Mouse (Mus musculus): ENCODE measurements around the gene Jund. TPM values are rescaled to one million over a fixed set of nuclear protein-coding genes. Genes with fewer than 3 reads are reported as not detected.

Gene Jund
- polyA plus RNA-seq, 1 experiment from 2014 or later: 87.2 TPM

- peaks cover 10% of the 10 kb centered on the region; the same call in 1 of the 2 replicates for H3K36me3 ChIP-seq (ENCODE audit: control insufficient read depth, insufficient read depth, low read length)
- under 1% methylated on average over 57 of the region's 59 CpGs for WGBS
- H3K4me3 ChIP-seq (ENCODE audit: low read depth, low read length): peak overlapping the region; percentile 99
- H3K9me3 ChIP-seq (replicated peaks; ENCODE audit: control insufficient read depth, low read length): no peaks in the 10 kb centered on the region
- peaks cover 33% of the 10 kb centered on the region for H3K4me1 ChIP-seq (ENCODE audit: control insufficient read depth, insufficient read depth, low read length)
- peak; percentile 91 for DNase-seq (ENCODE audit: low spot score)
- H3K4me2 ChIP-seq (ENCODE audit: low read length): peak overlapping the region; percentile 58
- no peaks in the 10 kb centered on the region for H3K27me3 ChIP-seq (replicated peaks; ENCODE audit: control insufficient read depth, insufficient read depth, low read length)
- ATAC-seq: peak; percentile 22
- H3K9ac ChIP-seq (ENCODE audit: low read length): peak overlapping the region; percentile 99
- peak overlapping the region; percentile 99 for H3K27ac ChIP-seq (ENCODE audit: low read depth, low read length)
Observed at GRCm38 (mm10) chr8:70699834-70700554, 1.2 kb downstream of the Jund start.

- Histone ChIP-seq H3K27me3 (replicated peaks; ENCODE audit: control insufficient read depth, insufficient read depth, low read length) (no peaks in the 10 kb centered on the region), H3K27ac (ENCODE audit: low read depth, low read length) (peak overlapping the region; percentile 99), H3K4me1 (ENCODE audit: control insufficient read depth, insufficient read depth, low read length) (peaks cover 33% of the 10 kb centered on the region), H3K9ac (ENCODE audit: low read length) (peak overlapping the region; percentile 99), H3K36me3 (ENCODE audit: control insufficient read depth, insufficient read depth, low read length) (peaks cover 10% of the 10 kb centered on the region; the same call in 1 of the 2 replicates), H3K4me3 (ENCODE audit: low read depth, low read length) (peak overlapping the region; percentile 99), H3K4me2 (ENCODE audit: low read length) (peak overlapping the region; percentile 58), H3K9me3 (replicated peaks; ENCODE audit: control insufficient read depth, low read length) (no peaks in the 10 kb centered on the region)
- DNase-seq (ENCODE audit: low spot score) (peak; percentile 96), ATAC-seq (peak; percentile 13)
- 0% methylated on average over 20 of the region's 20 CpGs for WGBS
Observed at GRCm38 (mm10) chr8:70700555-70700922, 1.8 kb downstream of the Jund start.

- peaks cover 10% of the 10 kb centered on the region; the same call in 1 of the 2 replicates for H3K36me3 ChIP-seq (ENCODE audit: control insufficient read depth, insufficient read depth, low read length)
- H3K4me2 ChIP-seq (ENCODE audit: low read length): peak overlapping the region; percentile 58
- H3K9me3 ChIP-seq (replicated peaks; ENCODE audit: control insufficient read depth, low read length): no peaks in the 10 kb centered on the region
- ATAC-seq (no peak), DNase-seq (ENCODE audit: low spot score) (peak; percentile 30)
- 59% methylated on average over 10 of the region's 10 CpGs for WGBS
- H3K27ac ChIP-seq (ENCODE audit: low read depth, low read length): peak overlapping the region; percentile 99
- H3K4me1 ChIP-seq (ENCODE audit: control insufficient read depth, insufficient read depth, low read length): peaks cover 29% of the 10 kb centered on the region
- peak overlapping the region; percentile 99 for H3K9ac ChIP-seq (ENCODE audit: low read length)
- peak overlapping the region; percentile 99 for H3K4me3 ChIP-seq (ENCODE audit: low read depth, low read length)
- no peaks in the 10 kb centered on the region for H3K27me3 ChIP-seq (replicated peaks; ENCODE audit: control insufficient read depth, insufficient read depth, low read length)
Observed at GRCm38 (mm10) chr8:70701048-70701981, 2.6 kb downstream of the Jund start.

GRCm38 (mm10) chr8:70701982-70702841, 3.5 kb downstream of the Jund start:
- WGBS: 88% methylated on average over 2 of the region's 2 CpGs
- Histone ChIP-seq H3K36me3 (ENCODE audit: control insufficient read depth, insufficient read depth, low read length) (peaks cover 10% of the 10 kb centered on the region; the same call in 1 of the 2 replicates), H3K27ac (ENCODE audit: low read depth, low read length) (no peak overlapping the region), H3K9ac (ENCODE audit: low read length) (peak overlapping the region; percentile 35), H3K4me2 (ENCODE audit: low read length) (peak overlapping the region; percentile 58; the same call in 1 of the 2 replicates), H3K4me1 (ENCODE audit: control insufficient read depth, insufficient read depth, low read length) (peaks cover 20% of the 10 kb centered on the region), H3K4me3 (ENCODE audit: low read depth, low read length) (no peak overlapping the region), H3K9me3 (replicated peaks; ENCODE audit: control insufficient read depth, low read length) (no peaks in the 10 kb centered on the region), H3K27me3 (replicated peaks; ENCODE audit: control insufficient read depth, insufficient read depth, low read length) (no peaks in the 10 kb centered on the region)
- DNase-seq (ENCODE audit: low spot score) (no peak), ATAC-seq (no peak)

- no peak for DNase-seq (ENCODE audit: low spot score)
- no peak overlapping the region for H3K4me3 ChIP-seq (ENCODE audit: low read depth, low read length)
Observed at GRCm38 (mm10) chr8:70702842-70703182, 4.1 kb downstream of the Jund start.

GRCm38 (mm10) chr8:70703287-70703686, 4.5 kb downstream of the Jund start, which contains the start of gene Iqcn:
TSS of gene Iqcn (plus strand) at chr8:70703457.
- H3K9me3 ChIP-seq (replicated peaks; ENCODE audit: control insufficient read depth, low read length): no peaks in the 10 kb centered on the region
- 100% methylated on average over 3 of the region's 3 CpGs for WGBS
- H3K4me1 ChIP-seq (ENCODE audit: control insufficient read depth, insufficient read depth, low read length): peaks cover 11% of the 10 kb centered on the region
- no peak for ATAC-seq
- H3K9ac ChIP-seq (ENCODE audit: low read length): peak within 1 kb of the TSS; percentile 35
- H3K27ac ChIP-seq (ENCODE audit: low read depth, low read length): no peak within 1 kb of the TSS
- no peak within 1 kb of the TSS for H3K4me3 ChIP-seq (ENCODE audit: low read depth, low read length)
- peak within 1 kb of the TSS; percentile 58; the same call in 1 of the 2 replicates for H3K4me2 ChIP-seq (ENCODE audit: low read length)
- no peaks in the 10 kb centered on the region for H3K27me3 ChIP-seq (replicated peaks; ENCODE audit: control insufficient read depth, insufficient read depth, low read length)
- peaks cover 10% of the 10 kb centered on the region; the same call in 1 of the 2 replicates for H3K36me3 ChIP-seq (ENCODE audit: control insufficient read depth, insufficient read depth, low read length)
- no peak for DNase-seq (ENCODE audit: low spot score)

More at GRCm38 (mm10) chr8:70702842-70703182, 4.1 kb downstream of the Jund start:
- Histone ChIP-seq H3K27ac (ENCODE audit: low read depth, low read length) (no peak overlapping the region), H3K36me3 (ENCODE audit: control insufficient read depth, insufficient read depth, low read length) (peaks cover 10% of the 10 kb centered on the region; the same call in 1 of the 2 replicates), H3K27me3 (replicated peaks; ENCODE audit: control insufficient read depth, insufficient read depth, low read length) (no peaks in the 10 kb centered on the region), H3K9me3 (replicated peaks; ENCODE audit: control insufficient read depth, low read length) (no peaks in the 10 kb centered on the region), H3K4me2 (ENCODE audit: low read length) (peak overlapping the region; percentile 58; the same call in 1 of the 2 replicates), H3K9ac (ENCODE audit: low read length) (0 out of 2 replicates have a peak overlapping the region, but pooled peaks have one; percentile 8), H3K4me1 (ENCODE audit: control insufficient read depth, insufficient read depth, low read length) (peaks cover 15% of the 10 kb centered on the region)
- WGBS: 85% methylated on average over 3 of the region's 3 CpGs
- ATAC-seq: no peak

GRCm38 (mm10) chr8:70708281-70708680, 9.5 kb downstream of the Jund start:
- no peak for ATAC-seq
- no peak overlapping the region for H3K27ac ChIP-seq (ENCODE audit: low read depth, low read length)
- H3K9ac ChIP-seq (ENCODE audit: low read length): no peak overlapping the region
- H3K4me1 ChIP-seq (ENCODE audit: control insufficient read depth, insufficient read depth, low read length): no peaks in the 10 kb centered on the region
- H3K27me3 ChIP-seq (replicated peaks; ENCODE audit: control insufficient read depth, insufficient read depth, low read length): no peaks in the 10 kb centered on the region
- no peak overlapping the region for H3K4me2 ChIP-seq (ENCODE audit: low read length)
- H3K36me3 ChIP-seq (ENCODE audit: control insufficient read depth, insufficient read depth, low read length): peaks cover 3% of the 10 kb centered on the region; the same call in 1 of the 2 replicates
- H3K4me3 ChIP-seq (ENCODE audit: low read depth, low read length): no peak overlapping the region
- 96% methylated on average over 14 of the region's 14 CpGs for WGBS
- DNase-seq (ENCODE audit: low spot score): no peak
- H3K9me3 ChIP-seq (replicated peaks; ENCODE audit: control insufficient read depth, low read length): no peaks in the 10 kb centered on the region

GRCm38 (mm10) chr8:70709794-70710193, 11.0 kb downstream of the Jund start:
- Histone ChIP-seq H3K4me2 (ENCODE audit: low read length) (no peak overlapping the region), H3K27ac (ENCODE audit: low read depth, low read length) (no peak overlapping the region), H3K9ac (ENCODE audit: low read length) (no peak overlapping the region), H3K36me3 (ENCODE audit: control insufficient read depth, insufficient read depth, low read length) (no peaks in the 10 kb centered on the region), H3K4me1 (ENCODE audit: control insufficient read depth, insufficient read depth, low read length) (no peaks in the 10 kb centered on the region), H3K4me3 (ENCODE audit: low read depth, low read length) (no peak overlapping the region), H3K9me3 (replicated peaks; ENCODE audit: control insufficient read depth, low read length) (no peaks in the 10 kb centered on the region), H3K27me3 (replicated peaks; ENCODE audit: control insufficient read depth, insufficient read depth, low read length) (no peaks in the 10 kb centered on the region)
- DNase-seq (ENCODE audit: low spot score) (no peak), ATAC-seq (no peak)
- WGBS: 89% methylated on average over 9 of the region's 9 CpGs

Measured in forebrain, embryonic 14.5 days (tissue).